Mouse (Mus musculus): ENCODE data around the gene Jade2.
A peak's percentile ranks its signal among the peaks of the same experiment; 100 is the strongest.

Jade2 gene

DNA sequence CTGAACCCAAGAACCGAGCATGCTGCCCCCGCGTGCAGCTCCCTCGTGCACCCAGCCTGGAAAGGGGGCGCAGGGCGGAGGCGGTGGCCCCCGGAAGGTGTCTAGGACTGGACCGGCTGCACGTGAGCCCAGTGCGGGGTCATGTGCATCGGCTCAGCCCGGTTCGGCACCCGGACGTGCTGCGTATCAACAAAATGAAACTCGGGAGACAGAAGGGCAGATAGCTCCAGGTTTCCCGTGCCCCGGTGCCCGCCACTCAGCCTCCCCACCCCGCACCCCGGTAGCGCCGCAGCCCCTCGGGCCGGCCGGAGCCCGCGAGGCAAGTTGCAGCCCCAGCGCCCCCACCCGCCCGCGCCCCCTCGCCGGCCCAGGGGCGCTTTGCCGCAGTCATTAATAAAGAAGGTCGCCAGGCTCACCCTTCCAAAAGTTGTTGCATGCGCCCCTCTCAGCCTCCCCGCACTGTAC lies 805 bp downstream of the Jade2 start:
- peak in 1 of 2 experiments; percentile 67 for DNase-seq

DNA sequence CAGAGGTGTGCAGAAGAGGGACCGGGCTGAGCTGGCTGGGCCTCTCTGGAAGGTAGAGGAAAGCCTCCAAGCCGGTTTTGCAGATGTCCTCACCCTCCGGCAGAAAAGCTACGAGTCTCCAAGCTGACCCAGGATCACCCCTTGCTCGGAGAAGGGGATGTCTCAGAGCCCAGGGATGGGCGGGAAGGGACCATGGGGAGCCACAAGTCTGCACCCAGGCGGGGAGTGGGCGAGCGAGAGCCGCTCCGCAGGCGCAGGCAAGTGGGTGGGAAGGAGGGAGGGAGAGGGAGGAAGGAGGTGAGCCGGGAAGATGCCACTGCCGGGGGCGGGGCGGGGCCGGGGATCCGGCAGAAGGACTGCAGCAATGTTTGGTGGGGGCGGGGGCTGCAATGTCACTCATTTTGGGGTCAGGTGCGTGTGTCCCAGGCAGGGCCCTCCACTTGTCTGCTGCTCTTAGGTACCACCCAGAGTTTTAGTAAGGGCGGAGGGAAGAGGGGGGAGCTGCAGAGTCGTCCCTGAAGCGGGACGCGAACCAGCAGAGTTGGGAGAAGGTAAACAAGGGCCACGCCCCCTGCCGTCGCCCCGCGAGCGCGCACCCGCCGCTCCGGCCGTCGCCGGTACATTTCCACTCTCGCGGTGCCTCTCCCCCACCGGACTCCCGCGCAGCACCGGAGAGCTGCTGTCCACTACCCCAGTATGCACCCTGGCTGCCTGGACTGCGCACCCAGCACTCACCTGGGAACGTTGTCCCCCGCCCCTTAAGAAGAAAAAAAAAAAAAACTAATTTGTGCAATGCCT lies 1.4 kb downstream of the Jade2 start:
- peak; percentile 81 to 86 for DNase-seq

GRCm38 (mm10) chr11:51854981-51855817 lies 2.3 kb downstream of the Jade2 start:
- peak; percentile 66 to 80 for DNase-seq

DNA sequence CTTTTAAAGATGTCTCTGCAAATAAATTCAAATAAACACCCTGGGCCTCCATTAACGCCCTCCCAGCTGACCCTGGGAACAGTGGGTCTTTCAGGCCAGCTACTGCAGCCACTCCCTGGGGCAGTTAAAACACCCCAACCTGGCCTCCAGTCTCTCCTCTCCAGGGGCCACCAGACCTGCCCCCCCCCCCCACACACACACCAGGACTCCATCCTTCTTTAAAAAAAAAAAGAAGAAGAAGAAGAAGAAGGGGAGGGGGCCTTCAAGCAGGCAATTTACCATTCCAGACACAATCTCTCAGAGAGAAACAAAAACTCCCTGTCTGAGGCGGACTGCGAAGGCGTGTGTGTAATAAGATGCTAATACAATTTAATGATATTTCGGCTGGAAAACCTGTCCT lies 4.9 kb downstream of the Jade2 start:
- no peak for DNase-seq

- no peak for DNase-seq
Measured at GRCm38 (mm10) chr11:51852091-51852521, 5.3 kb downstream of the Jade2 start.

GRCm38 (mm10) chr11:51850741-51851330 lies 6.6 kb downstream of the Jade2 start:
- DNase-seq = no peak

GRCm38 (mm10) chr11:51848324-51848723 lies 9.1 kb downstream of the Jade2 start:
- no peak for DNase-seq

DNA sequence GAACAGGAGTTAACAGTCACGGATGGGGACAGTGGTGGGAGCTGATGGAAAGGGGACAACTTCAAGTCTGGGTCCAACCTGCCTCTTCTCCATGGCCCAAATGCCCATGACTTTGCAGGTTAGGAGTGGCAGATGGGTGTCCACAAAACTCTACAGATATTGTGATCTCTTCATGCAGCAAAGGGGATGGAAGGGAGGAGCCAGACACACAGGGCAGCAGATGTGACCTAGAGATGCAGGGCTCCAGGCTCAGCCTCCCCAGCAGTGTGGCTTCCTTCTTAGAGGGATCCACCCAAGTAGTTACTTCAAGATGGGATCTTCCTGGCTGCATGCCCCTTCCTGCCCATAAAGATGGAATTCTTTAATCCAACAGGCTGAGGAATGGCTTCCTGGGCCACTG lies 9.6 kb downstream of the Jade2 start:
- no peak for DNase-seq

DNA sequence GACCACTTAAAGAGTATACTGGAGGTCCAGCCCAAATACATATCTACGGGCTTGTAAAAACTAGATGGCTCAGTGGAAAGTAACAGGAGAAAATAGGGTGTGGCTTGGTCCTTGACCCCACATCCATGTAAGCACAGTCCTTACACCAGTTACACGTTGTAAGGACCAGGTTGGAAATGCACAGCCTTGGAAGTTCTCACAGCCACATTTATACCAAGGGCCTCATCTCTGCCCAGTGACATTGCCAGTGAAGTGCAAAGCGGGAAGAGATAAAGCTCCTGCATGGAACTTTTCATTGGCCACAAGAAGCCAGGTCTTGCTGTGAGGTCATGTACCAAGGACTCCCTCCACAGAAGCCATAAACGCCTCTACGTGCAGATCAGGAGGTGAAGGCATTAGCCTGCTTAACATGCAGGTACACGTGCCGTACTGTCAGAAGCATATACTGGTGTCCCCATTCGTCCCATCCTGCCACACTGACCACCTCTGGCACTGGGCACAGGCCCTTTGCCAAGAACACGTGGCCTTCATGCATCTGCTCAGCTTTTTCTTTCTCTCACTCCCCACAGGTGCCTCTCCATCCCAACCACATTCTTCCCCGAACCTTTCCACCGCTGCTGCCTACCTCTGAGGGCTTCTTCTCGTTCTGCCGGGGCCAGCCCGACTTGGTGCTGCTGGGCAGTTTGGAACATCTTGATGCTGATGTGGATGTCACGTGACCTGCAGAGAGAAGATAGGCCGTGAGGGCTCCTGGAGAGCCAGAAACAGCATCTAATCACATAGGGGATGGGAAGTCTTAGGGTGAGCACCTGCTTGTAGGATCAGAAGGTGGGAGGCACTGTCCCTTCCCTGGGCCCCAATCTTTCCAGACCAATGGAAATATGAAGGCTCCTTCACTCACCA lies 11.2 kb downstream of the Jade2 start:
- DNase-seq = no peak

DNA sequence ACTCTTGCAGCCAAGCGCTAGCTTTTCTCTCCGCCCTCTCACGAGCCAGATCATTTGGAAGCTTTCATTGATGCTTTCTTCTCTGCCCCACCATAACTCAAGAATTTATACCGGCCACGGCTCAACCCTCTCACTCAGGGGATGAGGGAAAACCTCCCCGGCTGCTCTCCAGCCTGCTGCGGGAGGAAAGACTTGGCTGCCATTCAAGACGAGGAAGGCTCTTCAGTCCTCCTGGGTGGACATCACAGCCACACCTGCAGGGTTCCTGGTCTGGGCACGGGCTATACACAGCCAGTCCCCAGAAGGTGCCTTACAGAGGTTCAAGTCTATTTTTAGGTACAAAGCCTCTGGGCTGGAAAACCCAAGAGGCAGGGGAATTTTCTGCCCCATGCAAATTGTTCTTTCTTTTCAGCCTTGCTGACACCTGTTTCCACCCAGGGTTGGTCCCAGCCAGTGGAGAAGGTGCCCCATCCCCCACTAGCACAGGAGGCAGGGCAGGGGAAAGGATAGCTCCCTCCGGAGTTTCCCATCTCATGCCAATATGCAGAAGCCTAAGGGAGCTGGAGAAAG lies 12.8 kb downstream of the Jade2 start:
- peak in 1 of 2 experiments; percentile 23 for DNase-seq

DNA sequence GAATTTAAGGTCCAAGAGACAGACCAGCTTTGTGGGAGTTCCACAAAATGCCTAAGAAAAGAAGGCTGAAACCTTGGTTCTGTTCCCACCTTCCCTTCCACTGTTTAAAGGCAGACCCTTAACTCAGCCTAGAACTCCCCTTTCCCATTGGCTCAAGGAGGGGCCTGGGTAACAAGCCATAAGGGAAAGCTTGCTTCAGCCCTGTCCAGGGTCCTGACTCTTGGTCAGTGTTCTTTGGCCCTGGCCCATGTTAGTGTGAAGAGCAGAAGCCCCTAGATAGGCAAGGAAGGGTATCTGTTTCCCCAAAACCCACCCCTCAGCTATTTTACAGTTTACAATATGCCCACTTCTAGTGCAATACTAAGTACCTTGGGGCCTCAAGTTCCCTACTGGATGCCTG lies 13.6 kb downstream of the Jade2 start:
- DNase-seq = no peak

- DNase-seq = no peak
Measured at GRCm38 (mm10) chr11:51843168-51843567, 14.3 kb downstream of the Jade2 start.

DNA sequence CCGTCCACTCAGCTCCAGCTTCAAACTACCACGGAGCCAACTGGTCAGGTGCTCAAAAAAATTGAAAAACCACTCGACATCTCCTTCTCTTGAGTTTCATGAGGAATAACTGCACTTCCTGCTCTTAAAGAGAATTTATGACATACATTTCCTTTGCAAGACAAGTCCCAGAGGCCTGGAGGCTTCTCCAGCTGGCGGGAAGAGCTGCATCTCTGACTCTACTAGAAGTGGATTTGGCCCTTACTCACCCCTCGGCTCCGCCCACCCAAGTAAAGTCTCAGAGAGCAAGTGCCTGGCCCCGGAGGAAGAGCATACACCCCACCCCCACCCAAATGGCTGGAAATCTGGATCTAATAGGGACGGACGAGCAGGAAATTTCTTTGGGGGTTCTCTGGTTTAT lies 16.3 kb downstream of the Jade2 start:
- DNase-seq = no peak

GRCm38 (mm10) chr11:51840657-51841056 lies 16.8 kb downstream of the Jade2 start:
- no peak for DNase-seq

- no peak for DNase-seq
Measured at GRCm38 (mm10) chr11:51839973-51840372, 17.5 kb downstream of the Jade2 start.

DNA sequence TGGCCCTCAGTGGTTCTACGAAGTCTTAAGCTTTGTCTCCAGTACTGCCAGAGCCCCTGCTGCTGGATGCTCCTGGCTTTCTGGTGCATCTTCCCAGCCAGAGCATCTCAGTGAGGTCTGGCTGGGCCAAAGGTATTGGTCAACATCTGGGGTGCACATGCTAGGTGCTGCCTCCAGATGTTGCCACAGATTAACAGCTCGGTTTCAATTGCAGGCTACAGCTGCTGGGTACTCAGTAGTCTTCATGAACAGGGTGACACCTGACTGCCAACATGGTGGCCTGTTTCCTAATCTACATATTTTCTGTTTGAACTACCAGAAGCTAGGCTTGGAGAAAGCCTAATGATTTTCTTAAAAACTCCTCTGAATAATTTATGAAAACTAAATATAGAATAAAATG lies 18.3 kb downstream of the Jade2 start:
- no peak for DNase-seq

DNA sequence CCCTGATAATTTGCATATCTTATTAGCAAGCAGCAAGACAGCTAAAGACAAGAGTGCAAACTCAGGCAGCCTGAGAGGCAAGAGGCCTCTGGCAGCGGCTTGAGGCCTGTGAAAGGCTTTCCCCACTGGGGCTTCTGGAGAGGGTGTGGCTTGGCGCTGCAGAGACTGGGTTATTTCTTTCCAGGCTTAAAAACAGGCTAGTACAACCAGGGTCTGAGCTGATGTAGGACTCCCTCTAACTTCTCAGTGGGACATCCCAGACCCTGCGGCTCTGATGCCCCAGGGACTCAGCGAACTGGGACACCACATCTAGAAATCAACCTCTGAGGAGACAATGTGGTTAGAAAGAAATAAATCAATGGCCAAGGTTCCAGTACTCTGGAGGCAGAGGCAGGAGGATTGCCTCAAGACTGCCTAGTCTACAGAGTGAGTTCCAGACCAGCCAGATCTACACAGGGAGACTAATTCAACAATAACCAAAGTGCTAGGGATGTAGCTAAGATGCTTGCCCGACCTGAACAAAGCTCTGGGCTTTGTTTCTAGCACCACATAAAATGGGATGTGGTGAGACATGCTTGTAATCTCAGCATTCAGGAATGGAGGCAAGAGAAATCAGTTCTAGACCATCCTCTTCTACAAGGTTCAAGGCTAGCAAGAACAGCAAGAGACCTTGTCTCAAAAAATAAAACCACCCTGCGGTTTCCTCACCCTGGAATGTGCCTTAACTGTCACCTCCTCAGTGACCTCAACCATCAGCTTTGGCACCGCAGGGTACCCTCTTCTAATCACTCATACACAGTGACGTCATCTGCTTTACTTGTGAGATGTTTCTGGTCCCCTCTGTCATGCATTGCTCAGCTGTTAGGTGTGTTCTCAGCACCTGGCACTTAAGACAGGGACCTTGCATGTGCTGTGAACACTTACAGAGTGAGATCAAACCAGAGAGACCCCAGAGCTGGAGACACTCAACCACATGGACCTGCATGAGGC lies 20.0 kb downstream of the Jade2 start:
- no peak for DNase-seq

DNA sequence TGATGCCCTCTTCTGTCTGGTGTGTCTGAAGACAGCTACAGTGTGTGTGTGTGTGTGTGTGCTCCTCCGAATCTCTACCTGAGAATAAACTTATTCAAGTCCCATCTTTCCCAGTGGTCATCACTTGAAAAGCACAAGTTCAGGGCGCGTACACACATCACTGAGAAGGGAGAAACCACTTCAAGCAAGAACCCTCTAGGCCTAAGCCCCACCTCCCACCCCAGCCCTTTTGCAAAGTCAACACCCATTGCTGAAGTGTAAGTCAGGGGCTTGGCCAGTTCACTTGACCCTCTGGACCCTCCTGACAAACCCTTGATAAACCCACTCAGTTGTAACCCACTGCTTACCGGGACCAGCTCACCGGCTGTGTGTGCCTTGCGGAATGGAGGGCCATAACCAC lies 20.9 kb downstream of the Jade2 start:
- no peak for DNase-seq

DNA sequence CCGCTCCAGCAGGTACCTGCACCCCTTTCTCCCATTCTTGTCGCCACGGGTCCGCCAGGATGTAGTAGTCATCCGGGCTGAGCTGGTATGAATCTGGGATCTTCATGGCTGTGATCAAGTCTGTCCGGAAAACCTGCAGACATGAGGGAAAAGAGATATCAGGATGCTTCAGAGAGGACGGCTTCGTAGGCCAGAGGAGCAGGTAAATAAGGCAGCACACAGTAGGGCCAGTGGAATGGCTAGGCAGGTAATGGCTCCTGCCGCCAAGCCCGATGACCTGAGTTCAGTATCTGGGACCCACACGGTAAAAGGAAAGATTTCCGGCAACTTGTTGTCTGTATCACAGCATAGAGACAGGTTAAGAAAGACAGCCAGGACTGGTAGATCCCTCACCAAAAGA lies 21.9 kb downstream of the Jade2 start:
- no peak for DNase-seq

DNA sequence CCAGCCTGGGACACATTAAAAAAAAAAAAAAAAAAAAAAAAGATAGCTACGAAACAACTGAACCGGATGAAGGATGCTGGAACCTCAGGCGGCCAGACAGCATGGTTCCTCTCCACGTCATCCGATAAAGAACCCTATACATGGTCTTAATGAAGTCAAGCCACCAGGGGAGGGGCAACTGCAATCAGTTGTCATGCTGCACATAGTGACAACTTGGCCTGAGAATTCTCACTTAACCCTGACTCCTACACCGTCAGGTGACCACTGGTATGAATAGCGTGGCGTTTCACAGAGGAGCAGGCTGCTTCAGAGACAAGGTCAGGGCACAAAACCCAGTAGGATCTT lies 23.4 kb downstream of the Jade2 start:
- no peak for DNase-seq

Measured in cerebellum, postnatal 36 days (tissue).